Mouse (Mus musculus) retina, postnatal 1 day (tissue): ENCODE measurements around the gene Rasa2.
A peak's percentile ranks its signal among the peaks of the same experiment; 100 is the strongest.
"Not testable (repeated sequence)": the region's sequence is repeated elsewhere in the genome, so short reads cannot be mapped to it uniquely, and the experiment has no call there.

Experiments used
- DNase-seq: peaks from one replicate; pipeline ENCODE4 v3.0.0-alpha.2; 2012

The Rasa2 gene

DNA sequence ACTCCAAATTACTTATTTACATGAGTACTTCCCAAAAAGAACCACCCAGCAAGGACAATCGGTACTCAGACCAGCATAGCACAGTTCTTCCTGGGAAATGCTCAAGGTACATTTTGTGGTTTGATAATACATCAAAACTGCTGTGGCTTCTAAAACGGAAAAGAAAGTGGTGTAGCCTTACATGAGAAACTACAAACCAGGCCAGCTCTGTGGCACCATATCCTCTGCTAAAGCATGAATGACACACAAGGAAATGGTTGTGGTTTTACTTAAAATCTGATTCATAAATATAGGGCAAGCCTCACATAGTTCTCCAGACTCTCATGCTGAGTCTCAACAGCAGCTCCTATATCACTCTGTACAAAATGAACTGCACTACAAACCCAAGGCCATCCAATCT lies 48.3 kb downstream of the Rasa2 start:
- DNase-seq, result no peak

DNA sequence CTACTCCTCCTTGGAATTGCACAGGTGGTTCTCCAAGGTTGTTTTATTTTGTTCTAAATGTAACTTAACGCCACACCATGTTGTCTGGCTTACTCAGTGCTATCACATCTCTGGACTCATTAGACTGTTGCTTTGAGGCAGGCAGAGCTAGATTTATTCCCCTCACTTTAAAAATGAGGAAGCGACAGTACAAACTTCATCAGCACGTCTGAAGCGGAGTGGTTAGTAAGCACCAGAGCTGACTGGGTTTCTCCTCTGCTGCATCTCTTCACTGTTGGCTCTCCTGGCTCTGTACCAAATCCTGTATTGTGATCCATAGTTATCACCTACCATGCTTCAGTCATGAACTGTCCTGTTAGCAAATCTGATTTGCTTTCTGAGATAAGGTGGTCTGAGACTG lies 53.2 kb downstream of the Rasa2 start:
- no peak for DNase-seq

DNA sequence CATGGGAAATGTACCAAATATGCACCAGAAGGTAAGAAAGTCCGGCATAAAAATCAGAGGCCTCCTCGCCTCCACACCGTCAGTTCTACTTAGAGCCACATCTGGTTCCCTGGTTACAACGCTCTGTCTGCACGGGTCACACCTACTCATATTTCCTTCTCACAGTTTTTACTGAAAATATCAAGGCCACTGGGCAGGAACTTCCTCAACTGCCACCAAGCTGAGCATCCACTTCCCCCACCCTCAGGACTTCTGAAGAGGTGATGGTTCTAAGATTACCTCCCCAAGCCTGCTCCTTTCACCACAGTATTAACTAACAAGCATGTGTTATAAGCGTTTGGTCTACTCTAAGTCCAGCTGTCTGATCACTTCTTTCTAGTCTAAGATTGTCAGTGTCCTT lies 53.7 kb downstream of the Rasa2 start:
- no peak for DNase-seq

DNA sequence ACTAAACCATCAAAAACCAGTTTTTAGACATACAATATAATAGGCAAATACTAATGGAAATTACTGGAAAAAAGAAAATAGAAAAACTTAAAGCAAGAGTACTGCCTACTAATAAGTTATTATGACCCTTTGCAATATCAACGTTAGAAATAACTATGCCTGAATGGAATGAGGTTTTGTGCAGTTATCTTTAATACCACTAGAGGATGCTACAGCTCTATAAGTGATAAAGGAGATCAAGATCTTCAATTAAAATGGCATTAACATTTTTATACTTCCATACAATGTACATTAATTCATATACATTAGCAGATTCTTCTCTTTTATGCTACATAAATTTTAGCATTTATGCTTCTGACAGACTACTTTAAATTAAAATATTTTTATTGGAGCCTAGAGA lies 58.2 kb downstream of the Rasa2 start:
- DNase-seq, result peak; percentile 60

DNA sequence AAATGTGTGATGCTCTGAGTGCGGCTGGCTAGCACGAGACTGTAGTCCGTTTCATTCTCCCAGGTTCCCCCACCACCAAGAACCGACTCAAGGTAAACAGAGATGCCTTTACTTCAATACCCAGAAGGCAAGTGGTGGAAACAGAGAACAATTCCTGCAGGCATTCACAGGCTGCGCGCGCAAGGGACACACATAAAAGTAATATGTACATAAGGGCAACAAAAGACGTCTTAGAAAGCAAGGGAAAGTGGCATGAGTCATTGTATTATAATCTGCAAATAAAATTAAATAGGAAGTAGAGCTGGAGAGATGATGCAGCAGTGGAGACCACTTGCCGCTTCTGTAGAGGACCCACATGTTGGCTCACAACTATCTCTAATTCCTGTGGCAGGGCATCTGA lies 58.7 kb downstream of the Rasa2 start:
- no peak for DNase-seq

DNA sequence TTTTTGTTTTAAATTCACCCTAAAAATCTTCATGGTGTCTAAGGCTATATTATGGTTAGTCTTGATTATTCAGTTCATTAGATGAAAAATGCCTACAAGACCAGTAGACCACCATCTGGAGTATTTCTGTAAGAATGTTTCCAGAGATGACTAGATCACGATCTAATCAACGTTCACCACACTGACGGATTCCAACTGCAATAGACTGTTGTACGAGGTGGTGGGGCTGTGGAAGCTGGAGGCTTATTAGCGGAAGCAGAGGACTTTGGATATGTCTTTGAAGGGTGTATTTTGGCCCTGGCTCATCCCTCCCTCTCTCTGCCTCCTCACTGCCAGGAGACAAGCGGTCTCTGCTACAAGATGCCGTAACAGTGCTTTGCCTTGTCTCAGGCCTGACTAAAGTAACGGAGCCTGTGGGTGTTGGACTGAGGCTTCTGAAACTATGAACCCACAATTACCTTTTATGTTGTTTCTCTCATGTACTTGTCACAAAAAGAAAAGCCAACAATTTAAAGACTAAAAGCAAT lies 64.9 kb downstream of the Rasa2 start:
- no peak for DNase-seq

DNA sequence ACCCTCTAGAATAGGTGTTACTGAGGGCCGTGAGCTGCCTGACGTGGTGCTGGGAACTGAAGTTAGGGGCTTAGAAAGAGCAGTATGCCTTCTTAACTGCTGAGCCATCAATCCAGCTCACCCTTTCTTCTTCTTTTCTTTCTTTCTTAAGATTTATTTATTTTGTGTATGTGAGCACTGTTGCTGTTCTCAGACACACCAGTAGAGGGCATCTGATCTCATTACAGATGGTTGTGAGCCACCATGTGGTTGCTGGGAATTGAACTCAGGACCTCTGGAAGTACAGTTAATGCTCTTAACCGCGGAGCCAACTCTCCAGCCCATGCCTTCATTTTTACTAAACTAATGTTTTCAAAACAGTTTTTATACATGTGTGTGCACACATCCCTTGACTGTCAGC lies 67.9 kb downstream of the Rasa2 start:
- DNase-seq, result no peak

DNA sequence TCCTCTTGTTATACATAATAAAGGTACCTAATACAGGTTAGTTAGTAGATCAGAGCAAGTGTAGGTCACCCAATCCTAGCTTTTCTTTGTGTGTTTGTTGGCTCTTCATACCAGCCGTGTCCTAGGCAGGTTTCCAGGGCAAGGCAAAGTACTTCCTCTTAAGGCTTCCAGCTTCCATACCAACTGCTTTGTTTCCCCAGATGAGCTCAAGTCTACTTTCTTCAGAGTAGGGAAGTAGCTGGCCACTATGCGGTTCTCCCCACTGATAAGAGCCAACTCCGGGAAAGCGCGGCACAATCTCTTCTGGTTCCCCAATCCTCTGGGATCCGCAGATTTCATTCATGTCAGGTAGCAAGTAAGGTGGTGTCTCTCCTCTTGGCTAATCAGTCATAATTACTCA lies 72.3 kb downstream of the Rasa2 start:
- no peak for DNase-seq

DNA sequence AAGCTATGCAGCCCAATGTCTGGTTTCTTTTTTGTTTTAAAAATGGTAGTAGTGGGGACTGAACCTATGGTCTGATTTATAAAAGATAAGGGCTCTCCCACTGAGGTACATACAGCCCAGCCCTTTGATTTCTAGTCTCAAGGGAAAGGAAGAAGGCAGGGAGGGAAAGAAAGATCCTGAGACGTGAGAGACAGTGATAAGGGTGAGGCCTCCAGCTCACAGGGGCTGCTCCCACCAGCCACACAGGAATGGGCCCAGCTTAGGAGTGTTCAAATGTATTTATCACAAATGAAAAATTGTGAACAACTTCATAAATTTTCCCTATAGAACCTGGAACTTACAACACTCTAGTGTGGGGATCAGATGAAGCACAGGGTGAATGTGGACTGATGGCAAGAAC lies 72.8 kb downstream of the Rasa2 start:
- no peak for DNase-seq

DNA sequence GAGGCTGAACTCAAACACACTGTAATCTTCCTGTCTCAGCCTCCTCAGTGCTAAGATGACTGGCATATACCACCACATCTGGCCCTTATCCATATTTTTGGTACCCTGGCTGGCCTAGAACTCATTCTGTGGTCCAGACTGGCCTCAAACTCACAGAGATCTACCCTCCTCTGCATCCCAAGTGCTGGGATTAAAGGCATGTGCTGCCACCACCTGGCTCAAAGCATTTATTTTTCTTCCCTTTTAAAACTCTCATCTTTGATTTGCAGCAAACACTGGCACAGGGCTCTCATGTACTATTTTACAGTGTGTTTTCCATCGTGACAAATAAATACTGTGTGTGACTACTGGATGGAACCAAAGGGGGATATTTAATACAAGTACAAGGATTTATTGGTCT lies 77.3 kb downstream of the Rasa2 start:
- no peak for DNase-seq

DNA sequence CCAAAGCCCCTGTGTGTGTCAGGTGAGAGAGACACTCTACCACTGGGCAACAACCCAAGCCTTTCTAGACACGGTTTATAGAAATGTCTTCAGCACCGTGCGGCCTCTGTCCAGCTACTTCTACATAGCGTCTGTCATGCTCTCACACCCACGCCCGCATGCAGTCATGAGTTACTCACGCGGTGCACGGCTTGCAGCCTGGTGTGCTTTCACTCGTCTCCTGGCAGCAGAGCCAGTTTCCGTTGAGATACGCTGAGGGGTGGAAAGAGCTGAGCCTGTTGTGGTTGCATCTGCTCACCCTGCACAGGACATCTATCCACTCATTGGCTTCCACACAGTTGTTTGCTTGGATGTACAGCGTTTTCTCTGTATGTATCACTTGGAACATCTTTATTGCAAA lies 86.0 kb downstream of the Rasa2 start:
- no peak for DNase-seq

DNA sequence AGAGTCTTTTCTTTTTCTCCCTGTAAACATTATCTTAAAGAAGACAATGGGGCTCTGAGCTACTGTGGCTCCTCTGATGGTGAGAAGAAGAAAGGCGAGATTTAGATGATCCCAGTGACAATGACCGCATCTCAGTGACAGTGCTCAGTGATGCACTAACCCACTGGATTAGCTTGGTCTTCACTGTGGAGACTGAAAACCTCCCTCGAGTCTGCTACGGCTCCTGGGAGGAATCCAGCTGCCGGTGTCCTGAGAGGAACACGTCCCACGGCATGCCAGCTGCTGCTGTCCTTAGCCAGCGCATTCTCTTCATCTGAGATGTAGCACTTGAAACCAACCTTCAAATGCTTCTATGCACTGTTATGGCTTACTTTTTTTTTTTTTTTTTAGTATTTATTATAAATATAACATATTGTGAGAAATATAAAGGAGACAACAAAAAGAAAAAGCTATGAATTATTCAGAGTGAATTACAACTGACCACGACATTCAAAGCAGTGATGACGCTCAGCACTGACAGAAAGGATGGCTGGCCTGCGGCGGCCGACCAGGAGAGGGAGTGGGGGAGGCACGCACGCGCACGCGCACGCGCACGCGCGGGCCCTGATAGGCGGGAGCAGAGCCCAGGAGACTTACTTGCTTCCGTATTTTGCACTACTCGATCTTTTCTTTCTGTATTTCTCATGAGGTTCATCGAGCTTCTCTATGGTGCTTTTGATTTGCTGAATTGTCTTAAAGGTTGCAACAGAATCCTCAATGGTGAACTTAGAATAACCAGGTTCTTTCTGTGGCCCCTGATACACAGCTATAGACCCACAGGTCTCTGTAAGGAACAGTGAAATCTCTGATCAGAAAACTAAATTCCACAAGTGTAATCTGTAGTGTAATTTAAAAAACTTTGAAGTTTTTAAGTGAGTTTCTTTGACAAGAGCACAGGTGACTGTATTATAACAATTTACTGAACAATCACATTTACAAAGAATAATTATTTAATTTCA lies 87.5 kb downstream of the Rasa2 start:
- DNase-seq, result peak; percentile 77

DNA sequence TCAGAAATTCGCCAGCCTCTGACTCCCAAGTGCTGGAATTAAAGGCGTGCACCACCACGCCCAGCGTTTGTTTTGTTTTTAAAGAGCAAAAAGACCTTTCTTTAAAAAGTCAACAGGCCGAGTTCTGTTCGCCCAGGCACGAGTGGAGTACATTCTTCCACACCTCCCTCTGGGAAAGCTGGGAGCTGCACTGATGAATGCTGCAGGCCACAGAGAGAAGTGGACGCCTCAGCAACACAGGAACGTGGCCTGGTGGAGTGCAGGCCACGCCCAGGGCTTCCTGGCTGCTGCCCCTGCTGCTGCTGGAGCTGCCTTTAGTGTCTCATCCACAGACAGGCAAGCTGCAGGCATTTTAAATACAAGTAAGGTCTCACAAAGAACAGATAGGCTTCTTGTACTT lies 92.5 kb downstream of the Rasa2 start:
- DNase-seq, result no peak

DNA sequence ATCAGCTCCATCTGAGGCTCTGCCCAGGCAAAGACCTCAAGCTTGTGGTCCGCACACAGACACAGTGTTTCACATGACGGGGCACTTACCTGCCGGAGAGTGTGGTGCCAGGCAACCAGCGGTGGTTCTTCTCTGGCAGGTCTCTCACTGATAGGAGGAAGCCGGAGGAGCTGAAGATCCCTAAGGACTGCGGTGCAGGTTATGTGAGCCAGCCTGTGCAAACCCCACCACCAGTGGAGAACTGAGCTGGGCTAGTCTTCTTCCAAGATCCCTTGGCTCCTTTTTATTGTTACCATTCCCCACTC lies 93.8 kb downstream of the Rasa2 start:
- DNase-seq, result no peak

DNA sequence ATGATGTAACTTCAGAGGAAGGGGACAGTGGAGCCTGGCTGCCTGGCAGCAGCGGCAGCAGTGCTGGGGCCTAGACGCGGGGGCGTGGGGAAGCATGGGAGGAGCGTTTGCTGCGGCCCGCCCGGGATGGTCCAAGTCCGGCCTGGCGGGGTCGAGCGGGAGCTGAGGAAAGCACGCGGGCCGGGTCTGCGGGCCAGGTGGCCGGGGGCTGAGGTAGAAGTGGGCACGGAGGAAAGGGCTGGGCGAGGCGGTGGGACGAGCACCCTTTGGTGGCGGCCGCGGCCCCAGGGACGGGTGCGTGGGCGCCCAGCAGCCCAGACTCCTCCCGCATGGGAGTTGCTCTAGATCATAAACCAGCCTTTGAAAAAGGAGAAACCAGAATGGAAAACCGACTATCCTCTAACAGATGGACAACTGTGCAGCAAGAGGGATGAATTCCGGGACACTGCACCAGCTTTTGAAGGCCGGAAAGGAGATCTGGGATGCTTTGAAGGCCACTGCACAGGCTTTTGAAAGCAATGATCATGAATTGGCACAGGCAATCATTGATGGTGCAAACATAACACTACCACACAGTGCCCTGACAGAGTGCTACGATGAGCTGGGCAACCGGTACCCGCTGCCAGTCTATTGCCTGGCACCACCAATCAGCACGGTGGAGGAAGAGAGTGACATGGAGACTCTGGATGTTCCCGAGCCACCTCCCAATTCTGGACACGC lies 94.4 kb downstream of the Rasa2 start:
- peak; percentile 71 for DNase-seq

DNA sequence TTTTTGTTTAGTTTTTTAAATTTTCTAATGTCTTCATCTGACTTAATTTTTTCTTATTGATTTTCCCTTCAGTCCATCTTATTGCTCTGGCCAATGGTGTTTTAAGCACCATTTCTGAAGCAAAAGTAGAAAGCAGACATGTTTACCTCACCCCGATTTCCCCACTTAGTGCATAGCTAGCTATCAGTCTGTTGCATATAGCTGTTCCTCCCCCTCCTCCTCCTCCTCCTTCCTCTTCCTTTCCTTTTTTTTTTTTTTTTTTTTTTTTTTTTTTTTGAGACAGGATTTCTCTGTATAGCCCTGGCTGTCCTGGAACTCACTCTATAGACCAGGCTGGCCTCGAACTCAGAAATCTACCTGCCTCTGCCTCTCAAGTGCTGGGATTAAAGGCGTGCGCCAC lies 95.3 kb downstream of the Rasa2 start:
- DNase-seq, result not testable (repeated sequence)

DNA sequence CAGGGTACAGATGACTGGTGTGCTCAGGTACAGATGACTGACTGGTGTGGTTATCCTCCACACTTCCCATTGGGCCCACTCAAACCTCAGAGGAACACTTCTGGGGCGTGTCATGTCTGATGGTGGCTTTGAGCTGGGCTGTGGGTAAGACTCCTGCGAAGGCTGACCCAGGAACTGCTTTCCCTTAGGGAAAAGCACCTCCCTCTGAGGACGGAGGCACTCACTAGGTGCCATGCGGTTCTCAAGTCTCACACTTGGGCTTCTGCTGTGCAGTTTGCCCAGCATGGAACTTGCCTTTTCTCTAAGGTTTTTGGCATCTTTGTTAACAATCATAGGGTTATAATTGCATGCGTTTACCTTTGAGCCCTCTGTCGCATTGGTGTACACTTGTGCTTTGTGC lies 96.0 kb downstream of the Rasa2 start:
- DNase-seq, result no peak

DNA sequence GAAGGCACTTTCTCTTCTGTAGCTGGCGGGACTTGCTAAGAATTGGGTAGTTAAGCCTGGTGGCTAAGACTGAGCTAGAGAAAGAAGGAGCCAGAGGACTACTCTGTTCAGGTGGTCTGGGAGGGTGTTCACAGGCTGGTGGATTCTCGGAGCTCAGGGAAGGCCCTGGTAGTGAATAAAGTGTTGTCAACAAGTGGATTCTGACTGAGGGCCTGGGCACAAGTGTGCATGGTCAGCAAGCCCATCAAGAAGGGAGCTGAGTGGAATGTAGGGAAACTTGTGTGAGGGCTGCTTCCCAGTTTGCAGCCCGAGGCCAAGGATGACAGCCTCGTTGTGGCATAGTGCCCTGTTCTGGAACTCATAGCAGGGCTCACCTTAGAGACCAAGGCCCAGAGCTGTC lies 97.2 kb downstream of the Rasa2 start:
- DNase-seq, result no peak

DNA sequence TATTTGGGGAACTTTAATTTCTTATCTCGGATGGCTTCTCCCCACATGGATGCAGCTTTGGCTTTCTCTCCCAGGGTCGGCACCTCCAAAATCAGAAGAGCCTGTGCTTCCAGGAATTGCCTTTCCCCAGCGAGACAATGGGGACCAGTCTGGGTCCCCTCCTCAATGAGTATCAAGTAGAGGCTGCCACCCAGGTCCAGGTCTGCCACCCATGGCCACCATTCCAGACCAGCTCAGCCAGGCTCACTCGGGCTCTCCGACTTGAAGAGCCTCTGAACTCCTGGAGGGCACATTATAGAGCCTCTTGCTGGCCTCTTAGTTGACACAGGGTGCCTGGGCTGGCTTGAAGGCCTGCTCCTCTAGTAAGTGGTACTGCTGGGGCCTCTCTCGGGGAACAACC lies 97.9 kb downstream of the Rasa2 start:
- no peak for DNase-seq

DNA sequence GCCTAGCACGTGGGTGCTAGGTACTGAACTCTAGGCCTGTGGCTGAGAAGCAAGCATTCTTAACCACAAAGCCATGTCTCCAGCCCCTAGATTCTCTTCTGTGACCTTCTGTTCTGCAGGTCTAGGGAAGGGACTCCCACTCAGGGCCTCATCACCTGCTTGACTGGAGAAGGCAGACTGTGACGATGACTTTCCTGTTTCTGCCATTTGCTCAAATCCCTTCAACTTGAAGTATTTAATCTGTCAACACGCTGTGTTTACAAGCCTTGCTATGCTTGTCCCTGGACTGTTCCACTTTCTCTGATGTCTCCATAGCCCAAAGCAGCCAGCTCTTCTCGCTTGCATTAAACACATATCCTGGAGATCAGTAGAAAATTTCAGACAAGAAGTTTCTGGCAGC lies 98.9 kb downstream of the Rasa2 start:
- no peak for DNase-seq

DNA sequence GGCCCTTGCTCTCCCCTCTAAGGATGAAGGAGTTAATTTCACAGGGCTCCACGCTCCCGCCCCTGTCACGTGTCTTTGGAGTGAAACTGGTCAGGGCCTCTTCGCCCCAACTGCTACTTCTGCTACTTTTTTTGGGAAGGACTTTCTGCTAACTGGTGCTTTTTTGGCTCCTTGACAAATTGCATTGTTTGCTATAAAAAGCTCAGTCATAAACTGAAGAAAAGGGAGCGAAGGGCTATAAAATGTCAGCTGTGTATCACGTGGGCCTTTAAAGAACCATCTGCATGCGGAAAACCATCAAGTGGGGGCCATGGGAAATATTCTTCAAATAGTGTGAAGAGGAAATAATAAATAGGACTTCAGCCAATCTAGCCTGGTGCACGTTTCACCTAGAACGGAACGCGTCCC lies 100.7 kb downstream of the Rasa2 start:
- DNase-seq, result no peak

DNA sequence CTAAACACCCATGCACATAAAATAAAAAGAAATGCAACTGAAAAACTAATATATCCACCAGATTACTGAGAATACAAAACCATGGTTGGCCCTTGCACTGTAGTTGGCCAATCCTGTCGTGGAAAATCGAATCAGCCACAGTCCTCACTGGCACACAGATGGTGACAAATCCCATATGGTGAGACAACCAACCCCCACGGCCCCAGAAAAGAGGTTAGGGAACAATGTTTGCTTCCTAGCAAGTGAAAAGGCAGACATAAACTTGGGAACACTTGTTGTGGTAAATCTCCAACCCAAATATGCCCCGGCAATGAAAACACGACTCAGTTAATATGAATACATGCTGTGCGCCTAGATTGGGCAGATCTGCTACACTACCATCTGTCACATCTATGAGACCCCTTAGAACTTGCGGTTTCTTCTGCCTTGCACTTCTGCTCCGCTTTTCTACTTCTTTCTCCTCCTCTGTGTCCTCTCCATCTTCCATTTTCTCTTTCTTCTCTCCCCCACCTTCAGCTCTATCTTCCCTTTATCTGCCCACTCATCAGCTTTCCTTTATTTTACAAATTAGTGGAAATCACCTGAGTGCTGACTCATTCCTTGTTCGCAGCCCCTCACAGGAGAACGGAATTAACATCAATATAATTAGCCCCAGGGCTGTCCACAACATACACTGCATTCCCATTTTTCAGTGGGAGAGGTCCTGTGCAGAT lies 101.3 kb downstream of the Rasa2 start:
- no peak for DNase-seq

DNA sequence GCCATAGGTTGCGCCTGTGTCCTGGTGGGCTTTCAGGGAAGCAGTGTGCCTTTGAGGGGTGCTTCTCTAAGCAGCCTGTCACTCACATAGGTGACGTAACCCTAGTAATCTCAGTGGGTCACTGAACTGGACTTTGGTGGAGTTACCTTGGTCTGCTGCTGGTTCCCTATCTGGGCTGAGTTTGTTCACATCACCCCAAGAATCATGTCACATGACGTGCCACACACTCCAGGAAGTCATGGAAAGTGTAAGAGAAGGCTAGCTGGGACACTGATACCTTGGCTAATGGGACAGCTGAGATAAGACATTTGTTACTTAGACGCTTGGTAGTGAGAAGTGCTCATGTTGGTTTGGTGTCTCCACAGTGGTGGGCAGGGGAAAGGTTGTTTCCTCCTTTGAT lies 105.4 kb downstream of the Rasa2 start:
- no peak for DNase-seq
